Mouse (Mus musculus): Measurements from ENCODE around the gene Kng2.

GRCm38 (mm10) chr16:23025111-23025510 is 4.2 kb downstream of the Kng2 start:
- TF ChIP-seq CTCF (IDR thresholded peaks at IDR 0.05; ENCODE audit: borderline replicate concordance, extremely low read depth, insufficient read depth, insufficient read length) (no peak), POLR2A (IDR thresholded peaks at IDR 0.05; ENCODE audit: borderline replicate concordance, extremely low read depth, insufficient read depth, insufficient read length, poor library complexity, severe bottlenecking) (no peak)
